Mouse (Mus musculus): ENCODE results near the gene Xpc.

DNA sequence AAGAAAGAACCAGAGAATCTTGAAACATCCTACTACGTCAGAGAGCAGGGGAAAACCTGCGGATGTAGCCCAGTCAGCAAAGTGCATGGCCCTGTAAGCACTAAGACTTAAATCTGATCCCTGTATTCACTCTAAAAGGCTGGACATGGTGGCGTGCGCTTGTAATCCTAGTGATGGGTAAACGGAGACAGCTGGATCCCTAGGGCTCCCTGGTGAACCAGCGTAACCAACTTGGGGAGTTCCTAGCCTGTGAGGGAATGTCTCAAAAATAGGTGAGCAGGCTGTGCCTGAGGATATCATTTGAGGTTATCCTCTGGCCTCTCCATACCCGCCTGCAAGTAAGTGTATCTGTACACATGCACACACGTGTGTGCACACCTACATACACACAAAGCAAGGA is 15.0 kb upstream of the Xpc start:
- TF ChIP-seq CTCF (IDR thresholded peaks at IDR 0.05; ENCODE audit: low read depth, low read length) = no peak
- no peak for TF ChIP-seq POLR2A (IDR thresholded peaks at IDR 0.05; ENCODE audit: borderline replicate concordance, low read depth, low read length)
